Comparison of ENCODE assay signal across 8 mouse cellular contexts in the genomic region with DNA sequence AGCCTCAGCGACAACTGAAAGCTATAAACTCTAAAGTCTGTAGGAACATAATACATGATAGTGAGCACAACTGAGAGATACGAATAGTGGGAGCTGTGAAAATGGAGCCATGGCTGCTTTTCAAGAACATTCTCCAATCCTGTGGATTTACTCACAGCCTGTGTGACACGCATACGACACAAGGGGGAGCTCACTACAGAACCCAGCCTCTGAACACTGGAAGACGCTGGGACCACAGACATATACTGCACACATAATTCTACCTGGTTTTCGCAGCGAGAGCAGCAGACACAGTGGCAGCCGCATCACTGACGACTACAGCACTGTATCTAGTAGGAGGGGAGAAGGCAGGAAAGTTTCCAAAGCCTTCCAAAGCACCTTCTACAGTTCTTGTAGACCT.
DNase-seq lines count a peak whose midpoint lies in the region; ATAC-seq and TF ChIP-seq lines count a peak whose summit lies in the region.

No protein-coding gene starts in this region.

- peaks cover 2 to 8% of the 10 kb centered on the region in 2 experiments; a peak in 3 of 4 replicates for H3K4me1 ChIP-seq in MEL (ENCODE audit: control insufficient read depth in 1 of 2, insufficient read depth in 2 of 2, low read length in 2 of 2)
- H3K4me1 ChIP-seq in forebrain, embryonic 13.5 days = 0 out of 2 replicates have a peak, but pooled peaks cover 5% of the 10 kb centered on the region
- H3K4me1 ChIP-seq in hindbrain, embryonic 11.5 days (replicated peaks; ENCODE audit: control insufficient read depth, insufficient read depth, low read length) = no peaks in the 10 kb centered on the region
- H3K4me1 ChIP-seq in lung, embryonic 16.5 days (replicated peaks; ENCODE audit: control insufficient read depth, insufficient read depth, low read length) = no peaks in the 10 kb centered on the region; the same call in 1 of the 2 replicates

- H3K4me2 ChIP-seq in forebrain, embryonic 13.5 days = peak overlapping the region; percentile 27
- no peak overlapping the region for H3K4me2 ChIP-seq in hindbrain, embryonic 11.5 days (replicated peaks; ENCODE audit: low read depth, low read length)
- peak overlapping the region; percentile 57 for H3K4me2 ChIP-seq in lung, embryonic 16.5 days (ENCODE audit: low read depth, low read length)

- no peaks in the 10 kb centered on the region; a peak in 1 of 4 replicates for H3K36me3 ChIP-seq in MEL (ENCODE audit: control insufficient read depth in 1 of 2, insufficient read depth in 2 of 2, low read length in 2 of 2)
- no peaks in the 10 kb centered on the region for H3K36me3 ChIP-seq in forebrain, embryonic 13.5 days (ENCODE audit: poor library complexity, severe bottlenecking)
- no peaks in the 10 kb centered on the region for H3K36me3 ChIP-seq in hindbrain, embryonic 11.5 days (ENCODE audit: control insufficient read depth, insufficient read depth, low read length)
- no peaks in the 10 kb centered on the region for H3K36me3 ChIP-seq in lung, embryonic 16.5 days (ENCODE audit: control insufficient read depth, insufficient read depth, low read length)

- peak; percentile 41 to 65 (median 63) for TF ChIP-seq CTCF in MEL (IDR thresholded peaks at IDR 0.05 in 2 of 3, conservative IDR thresholded peaks at IDR 0.05 in 1 of 3; ENCODE audit: control insufficient read depth in 1 of 3, insufficient read depth in 1 of 3, low read depth in 2 of 3, low read length in 3 of 3, poor library complexity in 1 of 3, severe bottlenecking in 1 of 3)

- peak; percentile 34 for TF ChIP-seq RAD21 in MEL (IDR thresholded peaks at IDR 0.05; ENCODE audit: low read depth, low read length)

- H3K9ac ChIP-seq in MEL (ENCODE audit: control insufficient read depth, low read depth, low read length, poor library complexity, severe bottlenecking) = no peak overlapping the region
- no peak overlapping the region for H3K9ac ChIP-seq in forebrain, embryonic 13.5 days
- no peak overlapping the region for H3K9ac ChIP-seq in hindbrain, embryonic 11.5 days (ENCODE audit: low read depth, low read length)
- H3K9ac ChIP-seq in lung, embryonic 16.5 days (ENCODE audit: low read length) = peak overlapping the region; percentile 54

- no peak overlapping the region for H3K4me3 ChIP-seq in MEL (ENCODE audit: control insufficient read depth in 1 of 2, insufficient read depth in 1 of 2, low read depth in 2 of 2, low read length in 2 of 2)
- H3K4me3 ChIP-seq in forebrain, embryonic 13.5 days = no peak overlapping the region
- no peak overlapping the region for H3K4me3 ChIP-seq in hindbrain, embryonic 11.5 days (ENCODE audit: low read depth, low read length)
- peak overlapping the region; percentile 44 for H3K4me3 ChIP-seq in lung, embryonic 16.5 days (ENCODE audit: low read length)

- peak; percentile 99 for ATAC-seq in cerebellum, adult (ENCODE audit: insufficient number of reproducible peaks, low FRiP score, low TSS enrichment)
- peak; percentile 89 for ATAC-seq in forebrain, embryonic 13.5 days
- peak; percentile 71; the same call in 1 of the 2 replicates for ATAC-seq in hindbrain, embryonic 11.5 days (ENCODE audit: low FRiP score)
- ATAC-seq in lung, embryonic 16.5 days (ENCODE audit: low read depth) = peak; percentile 86

- H3K79me2 ChIP-seq in MEL (ENCODE audit: control insufficient read depth, insufficient read depth, low read length, poor library complexity) = no peaks in the 10 kb centered on the region

- H3K9me3 ChIP-seq in MEL (replicated peaks; ENCODE audit: insufficient read depth, low read length) = no peaks in the 10 kb centered on the region
- H3K9me3 ChIP-seq in forebrain, embryonic 13.5 days (replicated peaks) = no peaks in the 10 kb centered on the region
- no peaks in the 10 kb centered on the region for H3K9me3 ChIP-seq in hindbrain, embryonic 11.5 days (ENCODE audit: control insufficient read depth, low read length)
- H3K9me3 ChIP-seq in lung, embryonic 16.5 days (ENCODE audit: control insufficient read depth, low read length) = no peaks in the 10 kb centered on the region

- H3K27ac ChIP-seq in MEL (ENCODE audit: control insufficient read depth, low read depth, low read length) = no peak overlapping the region
- no peak overlapping the region for H3K27ac ChIP-seq in forebrain, embryonic 13.5 days
- H3K27ac ChIP-seq in hindbrain, embryonic 11.5 days (ENCODE audit: low read depth, low read length) = no peak overlapping the region
- no peak overlapping the region for H3K27ac ChIP-seq in lung, embryonic 16.5 days (ENCODE audit: low read length)

- no peak for TF ChIP-seq EP300 in MEL (IDR thresholded peaks at IDR 0.05; ENCODE audit: low read depth in 1 of 2, low read length in 2 of 2)

- no peak for TF ChIP-seq POLR2A in MEL (IDR thresholded peaks at IDR 0.05; ENCODE audit: control insufficient read depth in 1 of 2, insufficient read depth in 1 of 2, low read depth in 1 of 2, low read length in 2 of 2, poor library complexity in 1 of 2)

- peak; percentile 52 for DNase-seq in MEL (ENCODE audit: low read depth, low spot score)
- peak; percentile 64 for DNase-seq in hindbrain, embryonic 11.5 days (ENCODE audit: low spot score)
- peak; percentile 60 to 72 for DNase-seq in layer of hippocampus, postnatal 10 days (ENCODE audit: low spot score in 2 of 2)
- DNase-seq in ovary, postnatal 14 days (ENCODE audit: low spot score) = peak; percentile 29
- peak; percentile 61 for DNase-seq in thymus, postnatal 25 days

- H3K27me3 ChIP-seq in MEL (ENCODE audit: control insufficient read depth in 1 of 2, insufficient read depth in 2 of 2, low read length in 2 of 2) = no peaks in the 10 kb centered on the region
- no peaks in the 10 kb centered on the region for H3K27me3 ChIP-seq in forebrain, embryonic 13.5 days
- H3K27me3 ChIP-seq in hindbrain, embryonic 11.5 days (ENCODE audit: control insufficient read depth, insufficient read depth, low read length) = no peaks in the 10 kb centered on the region
- H3K27me3 ChIP-seq in lung, embryonic 16.5 days (ENCODE audit: control insufficient read depth, insufficient read depth, low read depth, low read length) = no peaks in the 10 kb centered on the region

- WGBS in forebrain, embryonic 13.5 days = 44% methylated on average over 9 of the region's 9 CpGs
- 54% methylated on average over 9 of the region's 9 CpGs for WGBS in hindbrain, embryonic 11.5 days
- WGBS in lung, embryonic 16.5 days = 34% methylated on average over 9 of the region's 9 CpGs

TF ChIP-seq in MEL, 35 proteins besides CTCF, POLR2A, EP300 and RAD21:
- peak; percentile 74 for TF ChIP-seq SMC3 (IDR thresholded peaks at IDR 0.05; ENCODE audit: low read depth, low read length)
- no peak for TF ChIP-seq RCOR1 (IDR thresholded peaks at IDR 0.05; ENCODE audit: low read depth, low read length)
